Mouse (Mus musculus): ENCODE measurements around the gene Mcm6. TPM values are rescaled to one million over a fixed set of nuclear protein-coding genes. Genes with fewer than 3 reads are reported as not detected.
A peak's percentile ranks its signal among the peaks of the same experiment; 100 is the strongest.

Mcm6 gene
- 10 to 100 TPM; 25.4 to 27.2 TPM for total RNA-seq (2021)
- long read RNA-seq, experiment 1, transcript Mcm6-201 (17 exons, 2,910 nt) = major isoform, 49 of 59 reads
- long read RNA-seq, experiment 1, partial matches to known transcripts = 4 of 59 reads
- long read RNA-seq, experiment 1, other reads (novel, unspliced or antisense) = 6 of 59 reads
- long read RNA-seq, experiment 2, transcript Mcm6-201 (17 exons, 2,910 nt) = major isoform, 16 of 16 reads
- long read RNA-seq, experiment 2, partial matches to known transcripts = 0 of 16 reads
- long read RNA-seq, experiment 2, other reads (novel, unspliced or antisense) = 0 of 16 reads

DNA sequence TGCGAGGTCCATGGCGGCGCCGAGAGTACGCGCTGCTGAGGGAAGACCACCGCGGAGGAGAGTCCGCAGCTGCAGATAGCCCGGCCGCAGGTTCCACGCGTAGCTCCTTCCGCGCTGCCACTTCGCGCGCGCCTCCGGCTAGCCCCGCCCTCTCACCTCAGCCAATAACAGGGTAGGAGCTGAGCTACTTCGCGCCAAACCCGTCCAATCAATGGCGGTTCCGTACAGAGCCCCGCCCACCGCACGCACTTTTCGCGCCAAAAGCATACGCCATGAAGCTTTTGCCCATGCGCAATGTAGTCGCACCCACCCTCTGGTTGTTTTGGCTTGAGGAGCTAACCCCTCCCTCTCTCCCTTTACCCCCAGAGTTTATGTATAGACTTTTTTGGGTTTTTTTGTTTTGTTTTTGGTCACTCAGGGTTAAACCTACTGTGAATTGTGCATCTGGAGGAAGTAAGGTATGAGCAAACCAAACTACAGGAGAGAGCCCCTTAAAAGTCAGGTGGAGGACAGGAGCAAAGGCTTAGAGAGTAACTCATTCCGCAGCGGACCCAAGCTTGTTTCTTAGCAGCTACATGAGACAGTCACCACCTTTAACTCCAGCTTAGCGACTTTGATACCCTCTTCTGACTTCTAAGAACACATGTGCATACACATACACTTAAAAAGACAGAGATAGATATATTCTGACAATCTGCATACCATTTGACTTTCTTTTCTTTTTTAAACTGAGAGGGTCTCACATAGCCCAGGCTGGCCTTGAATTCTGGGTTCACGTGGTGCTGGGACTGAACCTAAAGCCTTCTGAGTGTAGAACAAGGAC lies at the start of gene Mcm6:
Gene Mcm6 (minus strand): TSS at position 111 of the 823 bp plus-strand sequence.
- DNase-seq = peak; percentile 94 to 96

- DNase-seq = no peak
Observed at GRCm38 (mm10) chr1:128406846-128407245, 47.4 kb upstream of the Mcm6 start.

DNA sequence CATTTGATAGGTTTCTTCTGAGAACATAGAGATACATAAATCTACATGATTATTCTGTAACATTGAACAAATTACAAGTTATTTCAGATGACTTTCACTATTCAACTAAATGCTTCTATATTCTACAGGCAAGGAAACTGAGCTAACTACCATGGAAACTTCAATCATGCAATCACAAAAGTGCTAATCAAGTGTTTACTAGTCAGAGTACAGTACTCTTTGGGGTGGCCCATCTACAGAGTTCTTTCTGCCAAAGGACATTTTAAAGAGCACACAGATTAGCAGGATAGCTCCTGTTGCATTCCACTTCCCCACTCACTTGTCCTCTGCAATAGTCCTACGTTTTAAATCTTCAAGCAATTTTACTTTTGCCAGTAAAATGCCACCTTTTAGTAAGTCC lies 46.2 kb upstream of the Mcm6 start:
- DNase-seq = no peak

GRCm38 (mm10) chr1:128405041-128405481 lies 45.6 kb upstream of the Mcm6 start:
- DNase-seq = no peak

DNA sequence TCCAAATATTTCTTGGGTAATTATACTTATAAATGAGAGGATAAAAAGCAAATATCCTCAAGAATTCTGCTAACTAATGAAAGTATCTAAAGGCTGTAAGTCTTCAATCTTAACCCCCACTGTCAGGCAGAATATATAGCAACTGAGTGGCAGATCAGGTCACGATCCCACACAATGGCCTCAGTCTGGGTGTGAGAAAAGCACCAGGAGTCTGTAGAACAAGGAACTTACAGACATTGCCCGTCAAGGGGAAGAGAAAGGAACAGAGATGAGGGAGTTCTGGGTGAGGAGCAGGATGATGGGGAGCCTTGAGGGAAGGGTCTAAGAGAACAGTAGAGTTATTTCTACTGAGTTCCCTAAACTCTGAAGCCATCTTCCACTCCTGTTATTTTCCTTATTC lies 41.5 kb upstream of the Mcm6 start:
- no peak for DNase-seq

GRCm38 (mm10) chr1:128399941-128400915 lies 40.8 kb upstream of the Mcm6 start:
- no peak for DNase-seq

DNA sequence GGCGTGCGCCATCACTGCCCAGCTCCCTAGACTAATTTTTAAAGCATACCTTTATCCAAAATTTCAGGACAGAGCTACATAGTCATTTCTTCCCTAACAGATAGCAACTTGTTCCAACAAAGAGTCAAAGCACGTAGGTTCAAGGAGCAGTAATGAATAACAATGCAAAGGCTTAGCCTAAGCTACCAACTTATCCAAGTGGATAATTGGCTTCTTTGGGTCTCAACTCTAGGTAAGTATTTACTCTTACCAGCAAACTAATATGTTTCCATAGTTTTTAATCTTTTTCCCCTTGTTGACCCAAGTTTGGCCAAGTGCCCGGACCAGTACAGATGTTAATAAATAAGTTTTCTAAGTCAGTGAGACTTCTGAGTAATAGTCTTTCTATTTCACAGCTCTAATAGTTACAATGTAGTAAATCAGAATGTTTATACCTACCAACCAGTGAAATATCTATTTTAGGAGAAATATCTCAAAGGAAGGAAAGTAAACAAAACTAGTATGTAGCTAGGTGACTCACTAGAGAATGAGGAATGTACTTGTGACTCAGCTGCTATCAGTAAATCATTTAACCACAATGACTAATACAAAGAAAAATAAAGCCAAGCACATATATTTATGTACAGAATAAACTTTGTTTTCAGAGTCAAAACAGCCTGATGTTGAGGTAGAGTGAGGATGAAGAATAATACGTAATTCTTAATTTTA lies 39.4 kb upstream of the Mcm6 start:
- peak in 1 of 2 experiments; percentile 21 for DNase-seq

DNA sequence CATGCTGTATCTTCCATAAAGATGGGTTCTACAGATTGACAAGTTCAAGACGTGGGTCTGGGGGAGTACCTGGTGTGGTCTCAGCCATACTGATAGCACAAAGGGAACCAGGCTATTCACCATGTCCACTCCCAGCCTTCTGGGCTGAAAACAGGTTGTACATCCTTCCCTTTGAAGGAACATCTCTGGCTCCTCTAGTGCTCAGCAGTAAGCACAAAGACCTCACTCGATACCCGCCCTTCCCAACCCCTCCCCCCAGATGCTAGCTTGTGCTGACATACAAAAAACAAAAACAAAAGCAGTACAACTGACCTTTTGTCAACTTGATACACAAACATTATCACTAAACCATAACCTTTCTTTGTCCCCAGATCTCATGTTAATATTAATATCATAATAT lies 35.2 kb upstream of the Mcm6 start:
- DNase-seq = no peak

GRCm38 (mm10) chr1:128392382-128392781 lies 32.9 kb upstream of the Mcm6 start:
- no peak for DNase-seq

DNA sequence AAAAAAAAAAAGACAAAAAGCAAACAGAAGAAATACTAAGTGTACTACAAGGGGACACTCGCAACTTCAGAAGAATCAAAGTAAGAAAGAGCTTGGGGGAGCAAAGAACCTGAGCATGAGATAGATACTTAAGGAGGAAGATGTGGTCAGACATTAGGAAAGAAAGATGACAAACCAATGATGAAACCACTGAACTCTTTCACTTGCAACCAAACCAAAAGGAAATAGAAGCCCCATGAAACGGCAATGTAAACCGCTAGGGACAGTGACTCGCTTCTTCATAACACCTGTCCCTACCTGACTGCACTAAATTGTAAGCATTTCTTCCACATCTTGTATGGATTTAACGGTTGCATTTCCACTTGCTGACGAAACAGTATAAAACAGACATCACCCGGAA lies 27.0 kb upstream of the Mcm6 start:
- no peak for DNase-seq

DNA sequence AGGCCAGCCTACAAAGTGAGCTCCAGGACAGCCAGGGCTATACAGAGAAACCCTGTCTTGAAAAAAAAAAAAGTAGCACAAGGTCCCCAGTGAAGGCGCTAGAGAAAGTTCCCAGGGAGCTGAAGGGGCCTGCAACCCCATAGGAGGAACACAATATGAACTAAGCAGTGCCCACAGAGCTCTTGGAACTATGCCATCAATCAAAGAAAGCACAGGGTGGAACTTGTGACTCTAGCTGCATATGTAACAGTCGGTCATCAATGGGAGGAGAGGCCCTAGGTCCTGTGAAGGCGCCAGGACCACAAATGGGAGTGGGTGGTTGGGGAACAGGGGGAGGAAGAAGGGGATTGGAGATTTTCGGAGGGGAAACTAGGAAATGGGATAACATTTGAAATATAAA lies 17.4 kb upstream of the Mcm6 start:
- no peak for DNase-seq

GRCm38 (mm10) chr1:128372143-128372860 lies 12.8 kb upstream of the Mcm6 start:
- no peak for DNase-seq

DNA sequence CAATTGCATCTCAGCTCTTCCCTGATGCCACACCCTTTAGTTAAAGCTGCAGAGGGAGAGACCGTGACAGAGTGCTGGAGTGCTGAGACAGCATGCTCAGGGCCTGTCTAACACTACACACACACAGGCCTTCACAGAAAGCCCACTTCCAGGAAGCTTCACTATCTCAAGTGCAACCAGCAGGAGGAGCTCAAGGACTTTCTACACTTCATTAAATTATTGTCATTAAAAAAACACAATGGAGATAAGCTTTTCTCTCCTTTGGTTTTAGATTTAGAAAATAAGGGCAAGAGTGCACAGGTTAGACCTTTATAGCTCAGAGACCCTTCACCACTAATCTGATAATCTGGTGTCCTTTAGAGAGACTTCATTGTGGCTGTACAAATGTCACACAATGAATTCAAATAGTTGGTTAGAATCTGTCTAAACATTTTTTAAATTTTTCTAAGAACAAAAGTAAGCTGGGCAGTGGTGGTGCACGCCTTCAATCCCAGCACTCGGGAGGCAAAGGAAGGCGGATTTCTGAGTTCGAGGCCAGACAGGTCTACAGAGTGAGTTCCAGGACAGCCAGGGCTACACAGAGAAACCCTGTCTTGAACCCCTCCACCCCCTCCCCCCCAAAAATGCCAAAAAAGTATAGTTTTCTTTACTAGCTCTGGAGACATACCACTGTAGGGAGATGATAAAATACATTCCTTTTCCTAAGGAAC lies 9.4 kb upstream of the Mcm6 start:
- DNase-seq = peak in 1 of 2 experiments; percentile 45

DNA sequence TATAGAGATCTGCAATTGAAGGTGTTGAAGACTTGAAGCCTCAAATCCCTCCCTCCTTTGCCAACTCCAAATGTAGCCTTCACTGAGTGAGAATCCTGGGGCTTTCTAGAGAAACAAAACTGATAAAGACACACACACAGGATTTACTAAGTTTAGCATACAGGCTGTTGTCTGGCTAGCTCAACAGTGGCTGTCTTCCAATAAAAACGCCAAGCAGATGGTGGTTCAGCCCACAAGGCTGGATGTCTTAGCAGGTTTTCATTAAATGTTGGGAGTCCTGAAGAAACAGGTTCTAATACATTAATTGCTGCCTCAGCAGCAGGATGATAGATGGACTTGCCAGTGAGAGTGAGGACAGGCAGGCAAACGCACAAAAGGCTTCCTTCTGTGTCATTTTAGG lies 1.1 kb upstream of the Mcm6 start:
- DNase-seq = no peak

- DNase-seq = peak in 1 of 2 experiments; percentile 12
Observed at GRCm38 (mm10) chr1:128358916-128359553, 429 bp downstream of the Mcm6 start.

DNA sequence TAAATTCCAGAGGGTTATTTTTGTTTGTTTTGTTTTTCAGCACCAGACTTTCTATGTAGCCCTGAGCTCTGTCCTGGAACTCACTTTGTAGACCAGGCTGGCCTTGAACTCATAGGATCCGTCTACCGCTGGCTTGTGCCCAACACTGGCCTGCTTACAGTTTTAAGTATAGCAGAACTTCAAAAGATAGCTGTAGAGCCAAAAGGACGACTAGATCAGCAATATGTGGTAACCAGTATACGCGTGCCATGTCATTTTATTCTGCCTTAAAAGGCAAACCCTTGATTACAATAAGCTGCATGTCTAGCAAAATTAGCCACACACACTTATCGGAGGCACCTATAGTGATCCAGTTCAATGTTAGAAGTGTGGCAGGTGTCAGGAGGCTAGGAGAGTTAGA lies 1.2 kb downstream of the Mcm6 start:
- DNase-seq = peak; percentile 53 to 65

- peak; percentile 17 to 27 for DNase-seq
Observed at GRCm38 (mm10) chr1:128357452-128357851, 2.0 kb downstream of the Mcm6 start.

DNA sequence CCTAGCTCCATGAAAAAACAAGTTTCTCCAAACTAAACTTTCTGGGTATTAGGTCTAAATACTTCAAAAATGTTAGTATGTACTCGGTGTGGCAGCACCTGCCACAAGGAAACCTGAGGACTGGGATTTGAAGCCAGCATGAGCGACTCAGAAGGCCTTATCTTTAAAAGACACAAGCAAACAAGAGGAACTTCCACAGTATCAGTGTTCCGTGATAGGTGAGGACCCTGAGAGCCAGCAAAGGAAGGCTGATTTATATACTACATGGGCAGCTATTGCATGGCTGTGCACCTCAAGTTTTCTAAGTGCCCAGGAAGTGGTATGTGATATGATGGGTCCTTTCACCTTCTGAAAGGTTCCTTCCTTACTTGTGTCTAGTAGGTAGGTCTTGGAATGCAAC lies 6.4 kb downstream of the Mcm6 start:
- no peak for DNase-seq

DNA sequence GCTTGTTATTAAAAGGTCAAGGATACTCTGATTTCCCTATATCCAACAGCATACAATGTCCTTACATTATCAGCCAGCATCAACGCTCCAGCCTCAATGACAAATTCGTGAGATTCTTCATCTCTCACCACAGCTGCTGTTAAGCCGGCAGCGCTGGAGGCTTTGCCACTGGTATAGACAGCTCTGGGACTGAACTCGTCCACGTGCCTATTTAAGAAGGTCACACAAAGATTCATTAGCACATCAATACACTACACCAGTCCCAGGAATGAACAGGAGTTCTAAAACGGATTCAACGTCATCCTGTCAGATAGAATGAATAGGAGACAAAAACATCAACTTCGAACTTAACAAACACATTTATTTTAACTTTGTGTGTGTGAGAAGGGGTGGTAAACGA lies 15.2 kb downstream of the Mcm6 start:
- DNase-seq = no peak

Measured in adrenal gland, postnatal 36 days (tissue).